Mouse (Mus musculus): ENCODE data around the gene Bcar3.
A peak's percentile ranks its signal among the peaks of the same experiment; 100 is the strongest.

The Bcar3 gene

GRCm38 (mm10) chr3:122337992-122338391 lies 44.1 kb downstream of the Bcar3 start:
- no peak for DNase-seq

DNA sequence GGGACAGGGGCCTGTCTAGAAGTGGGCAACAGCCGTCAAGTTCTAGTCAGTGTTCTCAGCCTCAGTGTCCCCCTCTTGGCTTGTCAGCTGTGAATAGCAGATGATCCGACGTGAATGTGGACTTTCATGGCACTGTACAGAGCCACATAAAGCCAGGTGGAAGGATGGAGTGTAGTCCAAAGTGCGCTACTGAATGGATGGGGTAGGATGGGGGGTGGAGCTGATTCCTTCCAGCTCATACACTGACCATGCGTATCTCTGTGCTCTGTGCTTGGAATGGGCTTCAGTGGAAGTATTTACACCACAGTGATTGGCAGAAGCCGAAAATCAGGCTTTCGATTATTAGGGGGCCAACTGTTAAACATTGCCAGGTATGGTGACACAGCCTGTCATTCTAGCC lies 45.0 kb downstream of the Bcar3 start:
- DNase-seq: no peak

DNA sequence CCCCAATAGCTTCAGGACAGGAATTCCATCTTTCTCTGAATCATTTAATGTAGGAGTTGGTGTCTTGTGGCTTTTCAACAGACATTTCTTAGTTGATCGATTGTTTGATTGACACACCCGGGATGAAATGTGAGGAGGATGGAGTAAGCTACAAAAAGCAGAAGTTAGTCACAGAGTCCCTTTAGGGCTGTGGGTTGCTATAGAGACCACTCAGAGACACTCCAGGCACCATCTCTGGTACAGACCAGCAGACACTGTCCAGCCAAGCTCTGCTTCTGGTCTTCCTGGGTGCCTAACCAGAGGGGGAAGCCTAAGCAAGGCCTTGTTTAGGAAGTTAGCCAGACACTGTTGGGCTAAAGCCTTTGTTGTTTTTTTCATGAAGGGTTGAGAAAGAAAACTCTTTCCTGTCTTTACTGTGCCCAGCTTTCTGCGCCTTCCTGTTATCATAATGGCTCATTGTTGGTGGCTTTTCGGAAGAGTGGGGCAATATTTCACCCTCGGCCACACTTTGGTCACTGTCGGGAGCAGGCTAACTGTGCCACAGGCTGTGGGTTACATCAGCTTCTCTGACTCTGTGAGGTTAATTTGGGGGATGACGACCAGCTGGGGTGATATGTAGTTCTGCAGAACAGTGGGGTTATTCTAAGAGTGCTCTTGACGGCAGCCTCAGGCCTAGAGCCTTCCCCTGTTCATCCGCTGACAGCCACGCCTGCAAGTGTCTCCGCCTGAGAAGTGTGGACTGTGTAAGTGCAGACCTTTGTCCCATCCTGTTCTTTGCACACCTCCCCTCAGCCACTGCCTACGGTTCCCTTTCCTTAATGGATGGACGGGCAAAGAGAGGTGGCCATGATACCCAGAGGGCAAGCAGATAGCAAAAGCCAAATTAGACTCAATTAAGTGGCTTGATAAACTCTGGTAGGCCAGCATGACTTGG lies 46.5 kb downstream of the Bcar3 start:
- DNase-seq: no peak

DNA sequence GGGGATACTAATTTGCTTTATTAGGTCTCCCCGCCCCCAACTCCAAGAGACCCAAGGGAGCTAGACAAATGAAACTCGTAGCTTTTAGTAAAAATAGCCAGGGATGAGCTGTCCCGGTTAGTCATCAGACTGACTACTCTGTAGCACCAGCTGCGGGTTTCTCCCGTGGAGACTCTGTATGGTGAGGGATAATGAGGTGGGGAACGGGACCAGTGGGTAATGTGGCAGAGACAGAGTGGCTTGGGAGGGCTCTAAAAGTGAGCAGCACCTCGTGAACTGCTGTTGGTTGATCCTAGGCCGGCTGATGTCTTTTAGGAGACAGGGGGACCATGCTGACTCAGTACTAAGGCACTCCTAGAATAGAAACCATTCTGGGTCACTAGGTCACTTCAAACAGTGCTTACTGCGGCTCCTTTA lies 49.5 kb downstream of the Bcar3 start:
- DNase-seq: no peak

DNA sequence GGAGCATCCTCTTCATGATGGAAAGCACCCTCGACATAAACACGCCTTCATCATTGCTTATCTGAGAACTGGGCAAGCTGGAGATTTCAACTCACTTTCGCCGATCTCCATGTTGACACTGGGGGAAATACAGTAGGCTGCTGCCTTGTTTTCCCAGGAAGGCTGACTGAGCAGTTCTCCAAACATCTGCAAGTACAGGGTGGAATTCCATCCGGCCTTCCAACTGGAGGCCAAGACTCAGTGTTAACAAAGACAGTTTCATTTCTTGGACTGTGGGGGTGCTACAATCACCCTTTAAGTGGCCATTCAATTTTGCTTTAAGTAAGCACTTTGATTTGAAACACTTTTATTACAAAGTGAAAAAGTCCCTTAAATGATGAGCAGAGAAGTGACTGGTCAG lies 50.4 kb downstream of the Bcar3 start:
- no peak for DNase-seq

DNA sequence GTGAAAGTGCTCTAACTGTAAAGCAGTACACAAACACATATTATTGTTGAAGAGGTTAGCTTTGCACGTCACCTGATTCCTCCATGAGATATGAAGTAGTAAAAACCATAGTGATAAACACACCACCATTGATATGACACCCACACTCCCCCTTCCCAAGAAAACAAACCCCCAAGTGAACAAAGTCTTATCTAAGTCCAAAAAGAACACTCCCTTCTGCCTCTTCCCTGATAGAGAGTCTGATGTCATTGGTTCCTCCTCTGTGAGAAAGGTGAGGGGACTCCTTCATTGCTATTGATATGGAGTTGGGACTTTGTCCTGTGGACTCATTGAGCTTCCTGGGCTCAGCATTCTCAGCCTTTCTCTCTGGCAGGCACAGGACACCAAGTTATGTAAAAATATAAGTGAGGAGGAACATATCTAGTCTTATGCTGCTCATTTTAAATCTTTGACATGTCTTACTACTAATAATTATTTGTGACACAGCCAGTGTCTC lies 52.1 kb downstream of the Bcar3 start:
- DNase-seq: no peak

DNA sequence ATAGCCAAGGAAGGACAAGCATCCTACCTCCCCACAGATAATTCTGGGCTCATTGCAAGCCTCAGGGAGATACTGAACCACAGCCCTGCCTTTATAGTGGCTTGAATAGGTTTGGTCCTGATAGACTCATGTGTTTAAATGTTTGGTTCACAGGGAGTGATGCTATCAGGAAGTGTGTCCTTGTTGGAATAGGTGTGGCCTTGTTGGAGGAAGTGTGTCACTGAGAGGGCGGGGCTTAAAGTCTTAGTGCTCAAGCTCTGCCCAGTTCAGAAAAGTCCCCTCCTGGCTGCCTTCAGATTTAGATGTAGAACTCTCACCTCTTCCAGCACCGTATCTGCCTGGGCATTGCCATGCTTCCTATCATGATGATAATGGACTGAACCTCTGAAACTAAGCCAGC lies 52.7 kb downstream of the Bcar3 start:
- DNase-seq: no peak

GRCm38 (mm10) chr3:122348677-122349076 lies 54.7 kb downstream of the Bcar3 start:
- no peak for DNase-seq

GRCm38 (mm10) chr3:122352801-122353200 lies 58.9 kb downstream of the Bcar3 start:
- no peak for DNase-seq

DNA sequence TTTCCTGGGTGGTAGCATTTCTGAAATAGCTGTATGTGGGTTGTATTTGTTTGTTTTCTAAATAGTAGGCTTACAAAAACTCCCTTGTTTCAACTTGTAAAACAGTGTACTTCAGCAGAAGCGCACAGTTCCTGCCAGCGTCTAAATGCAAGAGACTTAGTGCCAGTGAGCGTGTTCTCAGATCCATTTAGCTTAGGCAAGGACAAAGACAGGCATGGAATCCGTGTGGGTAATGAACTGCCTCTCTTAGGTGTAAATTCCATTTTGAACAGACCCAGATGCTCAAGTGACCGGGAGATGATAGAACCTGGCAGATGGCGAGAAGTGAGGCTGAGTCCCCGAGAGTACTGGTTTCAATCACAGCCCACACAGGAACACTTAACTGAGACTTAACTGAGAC lies 65.5 kb downstream of the Bcar3 start:
- no peak for DNase-seq

DNA sequence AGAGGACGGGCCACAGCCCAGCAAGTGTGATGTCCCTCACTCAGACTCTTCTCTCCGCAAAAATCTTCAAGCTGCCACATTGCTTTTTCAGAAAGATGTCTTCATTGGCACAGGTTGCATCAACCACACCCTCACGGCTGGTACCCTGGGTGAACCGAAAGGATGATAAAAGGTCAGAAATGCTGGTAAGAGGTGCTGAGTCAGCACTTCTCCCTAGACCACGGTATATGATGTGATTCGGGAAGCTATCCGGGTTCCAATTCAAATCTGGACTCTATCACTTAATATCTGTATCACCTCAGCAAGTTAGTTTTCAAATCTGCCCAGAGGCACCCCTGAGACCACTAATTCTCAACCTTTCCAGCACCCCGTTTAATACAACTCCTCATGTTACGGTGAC lies 66.0 kb downstream of the Bcar3 start:
- DNase-seq: no peak

- no peak for DNase-seq
Observed at GRCm38 (mm10) chr3:122360721-122361138, 66.8 kb downstream of the Bcar3 start.

- DNase-seq: no peak
Observed at GRCm38 (mm10) chr3:122362719-122363118, 68.8 kb downstream of the Bcar3 start.

GRCm38 (mm10) chr3:122364565-122364964 lies 70.6 kb downstream of the Bcar3 start:
- DNase-seq: no peak

DNA sequence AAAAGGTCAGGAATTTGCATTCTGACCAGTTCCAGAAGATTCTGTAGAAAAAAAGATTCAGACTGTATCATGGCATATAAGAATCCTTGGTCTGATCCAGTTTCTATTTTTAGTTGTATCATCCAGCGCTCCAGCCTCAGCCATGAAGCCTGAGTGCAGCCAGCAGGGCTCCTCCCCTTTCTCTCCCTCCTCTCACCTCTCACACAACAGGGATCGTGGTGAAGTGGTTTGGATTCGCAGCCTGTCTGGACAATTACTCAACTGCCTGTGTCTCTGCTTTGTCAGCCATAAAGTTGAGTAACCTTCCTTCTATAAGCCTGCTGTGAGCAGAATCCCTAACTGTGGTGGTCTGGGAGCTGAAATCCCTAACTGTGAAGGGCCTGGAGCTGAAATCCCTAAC lies 71.4 kb downstream of the Bcar3 start:
- no peak for DNase-seq

GRCm38 (mm10) chr3:122371646-122372341 lies 77.9 kb downstream of the Bcar3 start:
- DNase-seq: peak; percentile 14 to 39

DNA sequence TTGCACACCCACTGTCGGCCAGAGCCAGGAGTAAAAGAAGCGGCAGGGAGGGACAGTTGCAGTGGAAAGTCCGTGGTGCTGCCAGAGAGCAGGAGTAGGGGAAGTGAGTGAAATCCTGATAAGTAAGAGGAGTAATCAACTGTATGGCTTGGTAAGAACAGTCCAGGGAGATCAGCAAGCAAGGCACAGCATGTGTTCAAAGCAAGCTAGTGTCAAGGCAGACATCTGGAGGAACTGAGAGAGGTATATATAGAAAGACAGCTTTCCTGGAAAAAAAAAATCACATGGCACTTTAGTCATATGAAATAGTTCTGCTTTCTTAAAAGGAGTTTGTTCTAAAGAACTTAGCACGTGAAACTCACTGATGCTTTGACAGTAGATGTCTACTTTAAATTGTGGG lies 78.7 kb downstream of the Bcar3 start:
- no peak for DNase-seq

- no peak for DNase-seq
Observed at GRCm38 (mm10) chr3:122376011-122376410, 82.1 kb downstream of the Bcar3 start.

- no peak for DNase-seq
Observed at GRCm38 (mm10) chr3:122376412-122376831, 82.5 kb downstream of the Bcar3 start.

GRCm38 (mm10) chr3:122376841-122377464 lies 83.0 kb downstream of the Bcar3 start:
- no peak for DNase-seq

DNA sequence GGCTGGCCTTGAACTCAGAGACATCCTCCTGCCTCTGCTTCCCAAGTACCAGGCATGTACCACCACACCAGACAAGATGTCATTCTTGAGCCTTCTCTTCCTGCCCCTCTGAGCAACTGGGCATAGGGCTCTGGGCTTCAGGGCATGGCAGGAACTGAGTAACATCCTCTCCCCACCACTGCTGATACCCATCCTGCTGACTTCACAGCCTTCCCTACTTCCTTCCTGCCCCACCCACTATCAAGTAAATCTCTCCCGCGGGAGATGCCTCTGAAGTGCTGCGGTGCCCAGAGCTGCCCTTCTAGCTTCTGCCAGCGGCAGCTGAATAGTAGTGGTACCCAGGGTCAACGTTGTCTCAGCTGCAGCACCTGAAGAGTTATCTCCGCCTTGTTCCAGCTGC lies 84.7 kb downstream of the Bcar3 start:
- no peak for DNase-seq

DNA sequence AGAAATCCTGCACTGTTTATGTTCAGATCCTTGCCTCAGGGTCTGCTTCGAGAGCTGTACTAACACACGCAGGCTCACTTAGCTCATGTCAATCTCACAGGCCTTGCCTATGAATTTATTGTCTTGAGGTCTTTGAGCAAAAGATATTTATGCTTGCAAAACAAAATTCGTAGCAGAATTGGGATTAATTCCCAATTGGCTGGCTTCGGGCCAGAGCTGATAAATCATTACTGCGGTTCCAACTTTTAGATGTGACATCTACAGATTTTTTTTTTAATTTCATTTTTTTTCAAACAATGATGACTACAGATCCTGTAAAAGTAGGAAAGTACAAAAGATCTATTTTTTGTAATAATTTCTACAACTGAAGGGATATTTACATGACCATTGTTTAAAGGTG lies 86.8 kb downstream of the Bcar3 start:
- DNase-seq: no peak

DNA sequence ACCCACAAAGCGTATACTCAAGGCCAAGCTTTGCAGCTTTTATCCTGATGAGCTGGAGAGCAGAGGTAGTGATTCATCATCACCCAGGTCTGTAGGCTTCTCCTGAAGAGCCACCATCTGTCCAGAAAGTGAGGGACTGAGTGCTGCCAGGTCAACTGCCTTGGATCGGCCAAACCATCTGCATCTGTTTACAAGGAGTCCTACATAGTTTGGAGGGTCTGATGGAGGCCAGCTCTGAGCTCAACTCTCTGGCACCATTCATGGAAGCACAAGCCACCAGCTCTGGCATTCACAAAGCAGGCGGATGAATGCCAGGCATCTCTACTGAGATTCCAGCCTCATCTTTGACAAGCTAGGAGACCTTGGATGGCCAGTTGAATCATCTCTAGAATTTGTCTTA lies 87.7 kb downstream of the Bcar3 start:
- no peak for DNase-seq

GRCm38 (mm10) chr3:122386444-122386843 lies 92.5 kb downstream of the Bcar3 start:
- DNase-seq: no peak
